Mouse (Mus musculus): ENCODE measurements around the gene Med13l. TPM values are rescaled to one million over a fixed set of nuclear protein-coding genes. Genes with fewer than 3 reads are reported as not detected.

The Med13l gene
- total RNA-seq, 2 experiments from 2014 or later: 72.0 to 76.1 TPM

GRCm38 (mm10) chr5:118613704-118614103 is 53.2 kb downstream of the Med13l start:
- DNase-seq (ENCODE audit: extremely low spot score in 1 of 2, low spot score in 2 of 2): no peak
- intact Hi-C loops (cut with DNase I): no loop called here

GRCm38 (mm10) chr5:118614116-118614515 is 53.6 kb downstream of the Med13l start:
- intact Hi-C loops (cut with DNase I): no loop called here
- DNase-seq (ENCODE audit: extremely low spot score in 1 of 2, low spot score in 2 of 2): no peak

- no peak for DNase-seq (ENCODE audit: extremely low spot score in 1 of 2, low spot score in 2 of 2)
- intact Hi-C loops (cut with DNase I): no loop called here
Measured at GRCm38 (mm10) chr5:118614571-118614981, 54.1 kb downstream of the Med13l start.

- DNase-seq (ENCODE audit: extremely low spot score in 1 of 2, low spot score in 2 of 2): no peak
- intact Hi-C loops (cut with DNase I): no loop called here
Measured at GRCm38 (mm10) chr5:118618963-118619610, 58.6 kb downstream of the Med13l start.

GRCm38 (mm10) chr5:118619801-118620200 is 59.3 kb downstream of the Med13l start:
- no peak for DNase-seq (ENCODE audit: extremely low spot score in 1 of 2, low spot score in 2 of 2)
- intact Hi-C loops (cut with DNase I): no loop called here

- DNase-seq (ENCODE audit: extremely low spot score in 1 of 2, low spot score in 2 of 2): no peak
- intact Hi-C loops (cut with DNase I): no loop called here
Measured at GRCm38 (mm10) chr5:118620330-118620910, 59.9 kb downstream of the Med13l start.

- intact Hi-C loops (cut with DNase I): no loop called here
- DNase-seq (ENCODE audit: extremely low spot score in 1 of 2, low spot score in 2 of 2): no peak
Measured at GRCm38 (mm10) chr5:118621877-118622276, 61.4 kb downstream of the Med13l start.

- intact Hi-C loops (cut with DNase I): no loop called here
- DNase-seq (ENCODE audit: extremely low spot score in 1 of 2, low spot score in 2 of 2): no peak
Measured at GRCm38 (mm10) chr5:118622346-118622745, 61.9 kb downstream of the Med13l start.

GRCm38 (mm10) chr5:118623797-118624196 is 63.3 kb downstream of the Med13l start:
- DNase-seq (ENCODE audit: extremely low spot score in 1 of 2, low spot score in 2 of 2): no peak
- intact Hi-C loops (cut with DNase I): no loop called here

- intact Hi-C loops (cut with DNase I): no loop called here
- DNase-seq (ENCODE audit: extremely low spot score in 1 of 2, low spot score in 2 of 2): no peak
Measured at GRCm38 (mm10) chr5:118627630-118628029, 67.2 kb downstream of the Med13l start.

- no peak for DNase-seq (ENCODE audit: extremely low spot score in 1 of 2, low spot score in 2 of 2)
- intact Hi-C loops (cut with DNase I): no loop called here
Measured at GRCm38 (mm10) chr5:118628211-118628610, 67.7 kb downstream of the Med13l start.

- intact Hi-C loops (cut with DNase I): no loop called here
- no peak for DNase-seq (ENCODE audit: extremely low spot score in 1 of 2, low spot score in 2 of 2)
Measured at GRCm38 (mm10) chr5:118632346-118632745, 71.9 kb downstream of the Med13l start.

GRCm38 (mm10) chr5:118633106-118633505 is 72.6 kb downstream of the Med13l start:
- intact Hi-C loops (cut with DNase I): no loop called here
- no peak for DNase-seq (ENCODE audit: extremely low spot score in 1 of 2, low spot score in 2 of 2)

GRCm38 (mm10) chr5:118635476-118636187 is 75.2 kb downstream of the Med13l start:
- intact Hi-C loops (cut with DNase I): no loop called here
- no peak for DNase-seq (ENCODE audit: extremely low spot score in 1 of 2, low spot score in 2 of 2)

GRCm38 (mm10) chr5:118636399-118637369 is 76.2 kb downstream of the Med13l start:
- intact Hi-C loops (cut with DNase I): no loop called here
- DNase-seq (ENCODE audit: extremely low spot score in 1 of 2, low spot score in 2 of 2): no peak

GRCm38 (mm10) chr5:118637931-118638330 is 77.5 kb downstream of the Med13l start:
- DNase-seq (ENCODE audit: extremely low spot score in 1 of 2, low spot score in 2 of 2): no peak
- intact Hi-C loops (cut with DNase I): no loop called here

- intact Hi-C loops (cut with DNase I): no loop called here
- no peak for DNase-seq (ENCODE audit: extremely low spot score in 1 of 2, low spot score in 2 of 2)
Measured at GRCm38 (mm10) chr5:118638534-118639109, 78.1 kb downstream of the Med13l start.

- intact Hi-C loops (cut with DNase I): no loop called here
Measured at GRCm38 (mm10) chr5:118639117-118639707, 78.7 kb downstream of the Med13l start.

More at GRCm38 (mm10) chr5:118639117-118639707, 78.7 kb downstream of the Med13l start:
- DNase-seq (ENCODE audit: extremely low spot score in 1 of 2, low spot score in 2 of 2): peak in 1 of 2 experiments; percentile 50

All from left cerebral cortex, postnatal 10 days (tissue).